Mouse (Mus musculus): Measurements from ENCODE around the gene Exosc7. TPM values are rescaled to one million over a fixed set of nuclear protein-coding genes. Genes with fewer than 3 reads are reported as not detected.

Gene Exosc7
- polyA plus RNA-seq, 1 experiment from 2014 or later = 71.9 TPM

DNA sequence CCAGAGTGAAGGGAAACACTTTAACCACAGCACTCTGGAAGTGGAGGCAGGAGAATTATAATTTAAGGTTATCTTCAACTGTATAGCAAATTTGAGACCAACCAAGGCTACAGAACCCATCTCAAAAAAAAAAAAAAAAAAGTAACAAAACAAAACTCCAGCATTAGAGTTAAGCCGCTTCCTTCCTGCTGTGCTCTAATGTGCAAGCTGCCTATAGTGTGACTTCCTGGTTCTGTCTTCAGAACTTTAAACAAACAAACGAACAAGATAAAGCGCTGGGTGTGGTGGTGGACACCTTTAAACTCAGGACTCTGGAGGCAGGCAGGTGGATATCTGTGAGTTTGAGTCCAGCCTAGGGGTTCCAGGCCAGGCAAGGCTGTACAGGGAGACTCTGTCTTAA lies 39.0 kb downstream of the Exosc7 start:
- WGBS = 80% methylated on average over 3 of the region's 3 CpGs
- no peak overlapping the region for H3K27ac ChIP-seq (ENCODE audit: low read depth, low read length)
- ATAC-seq (ENCODE audit: low read depth) = no peak
- no peaks in the 10 kb centered on the region for H3K27me3 ChIP-seq (ENCODE audit: control insufficient read depth, insufficient read depth, low read length)
- no peak overlapping the region for H3K4me2 ChIP-seq (ENCODE audit: low read depth, low read length)
- H3K4me1 ChIP-seq (ENCODE audit: control insufficient read depth, insufficient read depth, low read length) = no peaks in the 10 kb centered on the region
- H3K9me3 ChIP-seq (ENCODE audit: control insufficient read depth, low read length) = no peaks in the 10 kb centered on the region
- H3K36me3 ChIP-seq (ENCODE audit: control insufficient read depth, insufficient read depth, low read length) = no peaks in the 10 kb centered on the region
- no peak overlapping the region for H3K9ac ChIP-seq (replicated peaks; ENCODE audit: low read depth, low read length)
- H3K4me3 ChIP-seq (ENCODE audit: low read depth, low read length) = no peak overlapping the region

DNA sequence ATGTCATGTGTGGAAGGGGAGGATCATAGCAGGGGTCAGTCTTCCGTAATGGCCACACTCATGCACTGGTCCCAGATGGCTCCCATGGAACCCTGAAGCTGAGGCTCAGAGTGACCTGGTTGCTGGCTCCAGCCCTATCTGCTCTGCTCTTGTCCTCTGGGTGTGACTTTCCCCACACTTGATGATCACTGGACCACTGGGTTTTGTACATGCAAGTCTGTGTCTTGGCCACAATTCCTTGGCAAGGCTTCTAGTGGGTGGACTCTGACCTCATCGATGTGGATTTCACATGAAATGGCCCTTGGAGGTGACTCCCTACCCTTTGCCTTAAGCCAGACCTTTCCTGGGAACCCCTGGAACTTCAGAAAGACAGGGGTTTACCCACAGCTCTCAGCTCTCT lies 40.1 kb downstream of the Exosc7 start:
- Histone ChIP-seq H3K9ac (replicated peaks; ENCODE audit: low read depth, low read length) (no peak overlapping the region), H3K4me2 (ENCODE audit: low read depth, low read length) (no peak overlapping the region), H3K27me3 (ENCODE audit: control insufficient read depth, insufficient read depth, low read length) (no peaks in the 10 kb centered on the region), H3K4me3 (ENCODE audit: low read depth, low read length) (no peak overlapping the region), H3K36me3 (ENCODE audit: control insufficient read depth, insufficient read depth, low read length) (no peaks in the 10 kb centered on the region), H3K9me3 (ENCODE audit: control insufficient read depth, low read length) (no peaks in the 10 kb centered on the region), H3K4me1 (ENCODE audit: control insufficient read depth, insufficient read depth, low read length) (no peaks in the 10 kb centered on the region), H3K27ac (ENCODE audit: low read depth, low read length) (no peak overlapping the region)
- WGBS = 98% methylated on average over 2 of the region's 2 CpGs
- ATAC-seq (ENCODE audit: low read depth) = no peak

DNA sequence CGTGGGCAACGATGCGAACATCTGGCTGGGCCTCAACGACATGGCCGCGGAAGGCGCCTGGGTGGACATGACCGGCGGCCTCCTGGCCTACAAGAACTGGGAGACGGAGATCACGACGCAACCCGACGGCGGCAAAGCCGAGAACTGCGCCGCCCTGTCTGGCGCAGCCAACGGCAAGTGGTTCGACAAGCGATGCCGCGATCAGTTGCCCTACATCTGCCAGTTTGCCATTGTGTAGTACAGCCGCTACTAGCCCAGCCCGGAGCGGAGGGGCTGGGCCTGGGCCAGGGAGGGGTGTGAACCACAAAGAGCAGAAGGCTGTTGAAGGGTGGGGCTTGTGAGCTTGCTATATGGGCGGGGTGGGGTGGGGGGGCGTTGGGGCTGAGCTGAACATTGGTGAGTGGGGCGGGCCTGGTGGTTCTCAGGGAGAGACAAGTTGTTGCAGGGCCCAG lies 43.9 kb downstream of the Exosc7 start:
- Histone ChIP-seq H3K27me3 (ENCODE audit: control insufficient read depth, insufficient read depth, low read length) (no peaks in the 10 kb centered on the region), H3K4me1 (ENCODE audit: control insufficient read depth, insufficient read depth, low read length) (no peaks in the 10 kb centered on the region), H3K4me2 (ENCODE audit: low read depth, low read length) (peak overlapping the region; percentile 17; the same call in 1 of the 2 replicates), H3K9ac (replicated peaks; ENCODE audit: low read depth, low read length) (no peak overlapping the region), H3K9me3 (ENCODE audit: control insufficient read depth, low read length) (no peaks in the 10 kb centered on the region), H3K27ac (ENCODE audit: low read depth, low read length) (no peak overlapping the region), H3K4me3 (ENCODE audit: low read depth, low read length) (no peak overlapping the region), H3K36me3 (ENCODE audit: control insufficient read depth, insufficient read depth, low read length) (no peaks in the 10 kb centered on the region)
- WGBS = 36% methylated on average over 30 of the region's 30 CpGs
- ATAC-seq (ENCODE audit: low read depth) = peak; percentile 69

DNA sequence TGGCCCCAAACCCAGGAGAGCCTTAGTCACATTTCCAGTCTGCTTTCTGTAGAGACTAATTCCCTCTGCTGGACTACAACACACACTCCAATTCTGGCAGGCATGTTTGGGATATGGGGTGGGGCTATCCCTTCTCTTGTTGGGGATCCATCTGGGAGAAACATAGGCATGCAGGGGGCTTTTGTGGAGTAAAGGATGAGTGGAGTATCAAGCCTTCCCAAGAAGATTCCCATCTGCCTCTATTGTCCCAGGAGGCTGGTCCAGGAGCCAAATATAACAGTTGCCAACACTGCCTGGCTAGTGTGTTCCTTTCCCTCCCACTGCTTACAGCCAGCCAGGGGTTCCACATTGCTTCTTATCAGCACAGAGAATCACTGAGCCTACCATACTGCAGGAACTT lies 44.7 kb downstream of the Exosc7 start:
- Histone ChIP-seq H3K4me1 (ENCODE audit: control insufficient read depth, insufficient read depth, low read length) (no peaks in the 10 kb centered on the region), H3K9me3 (ENCODE audit: control insufficient read depth, low read length) (no peaks in the 10 kb centered on the region), H3K27ac (ENCODE audit: low read depth, low read length) (no peak overlapping the region), H3K4me3 (ENCODE audit: low read depth, low read length) (no peak overlapping the region), H3K36me3 (ENCODE audit: control insufficient read depth, insufficient read depth, low read length) (no peaks in the 10 kb centered on the region), H3K4me2 (ENCODE audit: low read depth, low read length) (no peak overlapping the region), H3K27me3 (ENCODE audit: control insufficient read depth, insufficient read depth, low read length) (no peaks in the 10 kb centered on the region), H3K9ac (replicated peaks; ENCODE audit: low read depth, low read length) (no peak overlapping the region)
- no peak for ATAC-seq (ENCODE audit: low read depth)

DNA sequence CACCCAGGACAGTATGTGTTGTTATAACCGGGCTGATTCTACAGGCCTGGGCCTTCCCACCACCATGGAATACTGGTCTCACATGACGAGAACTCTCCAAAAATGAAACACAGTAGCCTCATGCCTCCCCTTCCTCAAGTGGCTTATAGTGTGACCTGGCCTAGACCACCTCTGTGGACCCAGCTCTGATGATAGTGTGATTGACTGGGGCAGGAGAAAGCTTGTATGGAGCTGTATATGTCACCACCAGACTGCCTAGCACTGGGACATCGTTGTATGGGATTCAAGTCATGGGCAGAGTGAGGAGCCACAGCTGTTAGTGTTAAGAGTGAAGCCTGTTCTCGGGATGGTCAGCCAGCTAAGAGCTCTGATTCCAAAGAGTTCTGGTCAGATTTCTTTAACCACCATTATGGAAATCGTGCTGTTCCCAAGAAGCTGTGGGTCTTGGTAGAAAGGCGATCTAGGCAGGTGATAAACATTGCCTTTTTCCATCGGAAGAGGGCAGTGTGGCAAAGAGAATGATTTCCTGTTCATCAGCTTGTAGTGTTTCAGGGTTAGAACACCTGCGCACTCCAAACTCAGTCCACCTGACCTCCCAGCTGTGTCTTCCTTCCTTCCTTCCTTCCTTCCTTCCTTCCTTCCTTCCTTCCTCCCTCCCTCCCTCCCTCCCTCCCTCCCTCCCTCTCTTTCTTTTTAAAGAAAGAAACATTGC lies 45.3 kb downstream of the Exosc7 start:
- Histone ChIP-seq H3K4me3 (ENCODE audit: low read depth, low read length) (no peak overlapping the region), H3K27me3 (ENCODE audit: control insufficient read depth, insufficient read depth, low read length) (no peaks in the 10 kb centered on the region), H3K36me3 (ENCODE audit: control insufficient read depth, insufficient read depth, low read length) (no peaks in the 10 kb centered on the region), H3K9me3 (ENCODE audit: control insufficient read depth, low read length) (no peaks in the 10 kb centered on the region), H3K9ac (replicated peaks; ENCODE audit: low read depth, low read length) (no peak overlapping the region), H3K4me1 (ENCODE audit: control insufficient read depth, insufficient read depth, low read length) (no peaks in the 10 kb centered on the region), H3K27ac (ENCODE audit: low read depth, low read length) (no peak overlapping the region), H3K4me2 (ENCODE audit: low read depth, low read length) (no peak overlapping the region)
- no peak for ATAC-seq (ENCODE audit: low read depth)
- WGBS = 71% methylated on average over 8 of the region's 8 CpGs

DNA sequence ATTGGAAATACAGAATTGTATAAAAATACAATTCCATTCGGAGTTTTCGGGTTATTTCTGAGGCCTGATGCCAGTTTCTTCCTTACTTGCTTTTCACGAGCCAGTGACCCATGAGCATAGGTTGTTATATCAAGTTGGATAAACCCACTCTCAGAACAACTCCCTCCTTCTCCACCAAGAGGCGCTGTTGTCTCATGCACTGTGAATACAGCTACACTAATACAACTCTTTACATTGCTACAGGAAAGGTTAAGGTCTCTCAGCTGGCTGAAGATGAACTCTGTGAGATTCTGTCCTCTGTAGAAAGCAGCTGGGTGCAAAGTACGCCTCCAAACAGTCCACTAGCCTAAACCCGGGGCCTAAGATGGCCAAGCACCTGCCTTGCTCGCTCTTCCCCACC lies 46.3 kb downstream of the Exosc7 start:
- H3K36me3 ChIP-seq (ENCODE audit: control insufficient read depth, insufficient read depth, low read length) = no peaks in the 10 kb centered on the region
- no peak overlapping the region for H3K4me2 ChIP-seq (ENCODE audit: low read depth, low read length)
- H3K4me3 ChIP-seq (ENCODE audit: low read depth, low read length) = no peak overlapping the region
- H3K27me3 ChIP-seq (ENCODE audit: control insufficient read depth, insufficient read depth, low read length) = no peaks in the 10 kb centered on the region
- H3K9ac ChIP-seq (replicated peaks; ENCODE audit: low read depth, low read length) = no peak overlapping the region
- no peaks in the 10 kb centered on the region for H3K4me1 ChIP-seq (ENCODE audit: control insufficient read depth, insufficient read depth, low read length)
- ATAC-seq (ENCODE audit: low read depth) = no peak
- 66% methylated on average over 7 of the region's 7 CpGs for WGBS
- no peaks in the 10 kb centered on the region for H3K9me3 ChIP-seq (ENCODE audit: control insufficient read depth, low read length)
- no peak overlapping the region for H3K27ac ChIP-seq (ENCODE audit: low read depth, low read length)

DNA sequence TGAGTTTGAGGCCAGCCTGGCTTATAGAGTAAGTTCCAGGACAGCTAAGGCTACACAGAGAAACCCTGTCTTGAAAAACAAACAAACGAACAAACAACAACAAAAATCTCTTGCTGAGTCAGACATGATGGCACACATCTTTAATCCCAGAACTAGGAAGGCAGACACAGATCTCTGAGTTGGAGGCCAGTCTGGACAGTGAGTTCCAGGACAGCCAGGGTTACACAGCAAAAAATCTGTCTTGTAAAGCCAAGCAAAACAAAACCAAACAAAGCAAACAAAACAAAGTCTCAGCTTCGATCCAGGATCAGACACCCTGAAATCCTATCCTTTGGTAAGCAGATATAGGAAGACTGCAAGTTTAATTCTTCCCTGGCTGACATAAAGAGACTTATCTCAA lies 48.8 kb downstream of the Exosc7 start:
- Histone ChIP-seq H3K9ac (replicated peaks; ENCODE audit: low read depth, low read length) (no peak overlapping the region), H3K4me3 (ENCODE audit: low read depth, low read length) (no peak overlapping the region), H3K9me3 (ENCODE audit: control insufficient read depth, low read length) (no peaks in the 10 kb centered on the region), H3K4me2 (ENCODE audit: low read depth, low read length) (no peak overlapping the region), H3K4me1 (ENCODE audit: control insufficient read depth, insufficient read depth, low read length) (no peaks in the 10 kb centered on the region), H3K36me3 (ENCODE audit: control insufficient read depth, insufficient read depth, low read length) (no peaks in the 10 kb centered on the region), H3K27ac (ENCODE audit: low read depth, low read length) (no peak overlapping the region), H3K27me3 (ENCODE audit: control insufficient read depth, insufficient read depth, low read length) (no peaks in the 10 kb centered on the region)
- no peak for ATAC-seq (ENCODE audit: low read depth)
- 78% methylated on average over 2 of the region's 2 CpGs for WGBS

DNA sequence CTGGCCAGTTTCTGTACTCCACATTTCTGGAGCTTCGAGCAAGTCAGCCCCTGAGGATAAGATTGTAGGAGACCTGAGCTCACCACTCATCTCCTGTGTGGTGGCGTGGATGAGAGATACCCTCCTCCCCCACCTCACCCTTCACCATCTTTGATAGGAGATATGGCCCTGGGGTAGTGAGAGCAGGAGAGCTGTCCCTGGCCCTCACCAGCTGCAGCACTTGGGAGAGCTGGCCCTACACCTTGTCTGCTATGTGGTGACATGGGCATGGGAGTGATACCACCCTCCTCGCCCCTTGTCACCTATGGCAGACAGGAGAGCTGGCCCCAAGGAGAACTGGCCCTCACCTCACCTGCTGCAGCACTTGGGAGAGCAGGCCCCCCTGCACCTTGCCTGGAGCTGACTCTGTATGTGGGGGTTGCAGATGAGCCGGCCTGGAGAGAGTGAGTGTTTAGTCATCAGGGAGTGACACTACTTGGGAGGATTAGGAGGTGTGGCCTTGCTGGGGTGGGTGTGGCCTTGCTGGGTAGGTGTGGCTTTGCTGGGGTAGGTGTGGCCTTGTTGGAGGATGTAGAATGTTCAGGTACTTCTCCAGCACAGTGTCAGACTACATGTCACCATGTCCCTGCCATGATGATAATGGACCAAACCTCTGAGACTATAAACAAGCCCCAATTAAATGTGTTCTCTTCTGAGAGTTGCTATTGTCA lies 50.1 kb downstream of the Exosc7 start:
- ATAC-seq (ENCODE audit: low read depth) = no peak

DNA sequence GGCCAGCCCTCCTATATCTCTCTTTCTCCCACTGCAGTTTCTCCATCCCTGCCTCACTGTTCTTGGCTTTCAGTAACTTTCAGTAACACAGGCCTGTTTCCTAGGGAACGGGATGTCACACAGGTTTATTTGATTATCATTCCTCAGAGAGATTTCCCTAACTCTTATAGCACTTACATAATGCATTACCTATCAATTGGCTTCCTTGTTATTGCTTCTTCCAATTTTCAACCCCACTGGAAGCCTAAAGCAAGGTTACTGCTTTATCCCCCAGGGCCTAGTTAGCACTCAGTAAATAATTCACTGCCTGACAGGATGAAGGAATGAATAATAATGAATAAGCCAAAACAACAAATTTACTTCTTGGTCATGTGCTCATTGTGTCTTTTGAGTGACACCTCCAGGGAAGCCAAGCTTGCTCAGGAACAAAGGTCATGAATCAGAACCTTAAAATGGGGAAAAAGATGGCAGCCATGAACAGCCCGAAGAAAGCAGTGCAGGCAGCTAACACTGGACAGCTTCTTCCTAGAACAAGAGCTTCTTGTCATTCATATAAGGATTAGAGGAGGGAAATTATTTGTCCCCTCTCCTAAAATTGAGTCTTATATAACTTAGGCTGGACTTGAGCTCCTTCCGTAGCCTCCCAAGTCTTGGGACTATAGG lies 52.9 kb downstream of the Exosc7 start:
- no peaks in the 10 kb centered on the region for H3K36me3 ChIP-seq (ENCODE audit: control insufficient read depth, insufficient read depth, low read length)
- no peak overlapping the region for H3K9ac ChIP-seq (replicated peaks; ENCODE audit: low read depth, low read length)
- ATAC-seq (ENCODE audit: low read depth) = no peak
- no peaks in the 10 kb centered on the region for H3K27me3 ChIP-seq (ENCODE audit: control insufficient read depth, insufficient read depth, low read length)
- 73% methylated on average over 3 of the region's 3 CpGs for WGBS
- H3K27ac ChIP-seq (ENCODE audit: low read depth, low read length) = no peak overlapping the region
- no peak overlapping the region for H3K4me3 ChIP-seq (ENCODE audit: low read depth, low read length)
- no peaks in the 10 kb centered on the region for H3K9me3 ChIP-seq (ENCODE audit: control insufficient read depth, low read length)
- no peaks in the 10 kb centered on the region for H3K4me1 ChIP-seq (ENCODE audit: control insufficient read depth, insufficient read depth, low read length)
- no peak overlapping the region for H3K4me2 ChIP-seq (ENCODE audit: low read depth, low read length)

More for the DNA sequence above, 50.1 kb downstream of the Exosc7 start:
- WGBS = 88% methylated on average over 4 of the region's 4 CpGs
- Histone ChIP-seq H3K4me1 (ENCODE audit: control insufficient read depth, insufficient read depth, low read length) (no peaks in the 10 kb centered on the region), H3K4me2 (ENCODE audit: low read depth, low read length) (no peak overlapping the region), H3K9ac (replicated peaks; ENCODE audit: low read depth, low read length) (no peak overlapping the region), H3K36me3 (ENCODE audit: control insufficient read depth, insufficient read depth, low read length) (no peaks in the 10 kb centered on the region), H3K9me3 (ENCODE audit: control insufficient read depth, low read length) (no peaks in the 10 kb centered on the region), H3K27me3 (ENCODE audit: control insufficient read depth, insufficient read depth, low read length) (no peaks in the 10 kb centered on the region), H3K4me3 (ENCODE audit: low read depth, low read length) (no peak overlapping the region), H3K27ac (ENCODE audit: low read depth, low read length) (no peak overlapping the region)
